Mouse (Mus musculus): Measurements from ENCODE around the gene Bet1l. TPM values are rescaled to one million over a fixed set of nuclear protein-coding genes. Genes with fewer than 3 reads are reported as not detected.

The Bet1l gene
- polyA plus RNA-seq, 1 experiment from 2014 or later, result 42.4 TPM

- WGBS, result 89% methylated on average over 13 of the region's 13 CpGs
- no peaks in the 10 kb centered on the region for H3K27me3 ChIP-seq (replicated peaks; ENCODE audit: control insufficient read depth, insufficient read depth, low read length)
- TF ChIP-seq CTCF (IDR thresholded peaks at IDR 0.05; ENCODE audit: low read depth), result no peak
- no peak overlapping the region for H3K27ac ChIP-seq (ENCODE audit: low read depth, low read length)
- H3K4me3 ChIP-seq (ENCODE audit: low read depth, low read length), result no peak overlapping the region
- no peak for ATAC-seq
- H3K36me3 ChIP-seq (ENCODE audit: control insufficient read depth, insufficient read depth), result no peaks in the 10 kb centered on the region
- H3K4me2 ChIP-seq (replicated peaks; ENCODE audit: low read depth), result no peak overlapping the region
- no peaks in the 10 kb centered on the region for H3K4me1 ChIP-seq (replicated peaks; ENCODE audit: control insufficient read depth, insufficient read depth, low read length)
- H3K9ac ChIP-seq (ENCODE audit: low read depth, low read length), result no peak overlapping the region
- no peaks in the 10 kb centered on the region for H3K9me3 ChIP-seq (ENCODE audit: control insufficient read depth)
Observed at GRCm38 (mm10) chr7:140811714-140812113, 45.7 kb downstream of the Bet1l start.

GRCm38 (mm10) chr7:140810496-140810895 is 46.9 kb downstream of the Bet1l start:
- no peak for ATAC-seq
- H3K4me1 ChIP-seq (replicated peaks; ENCODE audit: control insufficient read depth, insufficient read depth, low read length), result no peaks in the 10 kb centered on the region
- no peak overlapping the region for H3K4me2 ChIP-seq (replicated peaks; ENCODE audit: low read depth)
- no peak overlapping the region for H3K9ac ChIP-seq (ENCODE audit: low read depth, low read length)
- TF ChIP-seq CTCF (IDR thresholded peaks at IDR 0.05; ENCODE audit: low read depth), result peak; percentile 40
- H3K4me3 ChIP-seq (ENCODE audit: low read depth, low read length), result no peak overlapping the region
- no peaks in the 10 kb centered on the region for H3K27me3 ChIP-seq (replicated peaks; ENCODE audit: control insufficient read depth, insufficient read depth, low read length)
- no peaks in the 10 kb centered on the region for H3K36me3 ChIP-seq (ENCODE audit: control insufficient read depth, insufficient read depth)
- 92% methylated on average over 6 of the region's 6 CpGs for WGBS
- H3K27ac ChIP-seq (ENCODE audit: low read depth, low read length), result no peak overlapping the region
- no peaks in the 10 kb centered on the region for H3K9me3 ChIP-seq (ENCODE audit: control insufficient read depth)

DNA sequence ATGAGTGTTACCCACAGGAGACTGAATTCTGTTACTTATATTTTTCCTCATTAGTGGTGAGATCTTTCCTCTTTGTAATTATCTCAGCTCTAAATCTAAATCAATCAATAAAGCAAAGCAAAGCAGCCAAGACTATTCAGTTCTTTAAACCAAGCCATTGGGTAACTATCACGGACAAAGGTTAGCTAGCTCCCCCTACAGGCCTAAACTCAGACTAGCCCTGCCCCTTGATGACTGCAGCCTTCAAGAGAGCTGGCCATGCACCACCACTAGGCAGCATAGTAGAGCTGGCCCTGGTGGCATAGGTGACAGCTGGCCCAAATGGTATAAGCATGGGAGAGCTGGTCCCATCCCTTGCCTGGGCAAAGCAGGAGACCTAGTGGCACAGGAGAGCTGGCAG is 51.7 kb downstream of the Bet1l start:
- TF ChIP-seq CTCF (IDR thresholded peaks at IDR 0.05; ENCODE audit: low read depth), result peak; percentile 79
- Histone ChIP-seq H3K4me2 (replicated peaks; ENCODE audit: low read depth) (no peak overlapping the region), H3K27me3 (replicated peaks; ENCODE audit: control insufficient read depth, insufficient read depth, low read length) (no peaks in the 10 kb centered on the region), H3K36me3 (ENCODE audit: control insufficient read depth, insufficient read depth) (no peaks in the 10 kb centered on the region), H3K9ac (ENCODE audit: low read depth, low read length) (no peak overlapping the region), H3K27ac (ENCODE audit: low read depth, low read length) (no peak overlapping the region), H3K9me3 (ENCODE audit: control insufficient read depth) (no peaks in the 10 kb centered on the region), H3K4me1 (replicated peaks; ENCODE audit: control insufficient read depth, insufficient read depth, low read length) (no peaks in the 10 kb centered on the region), H3K4me3 (ENCODE audit: low read depth, low read length) (no peak overlapping the region)
- WGBS, result 24% methylated on average over 1 of the region's 1 CpGs
- peak; percentile 25; the same call in 1 of the 2 replicates for ATAC-seq

Other genes with a start within 250 kb of the Bet1l start
- not detected in 2 replicates for gene Olfr61, start 228.6 kb downstream of the Bet1l start, polyA plus RNA-seq (2015; fragmentation: Nextera tagmentation; extraction: Ambion mirVana)
- not detected in 2 replicates for gene Olfr53, start 211.1 kb downstream of the Bet1l start, polyA plus RNA-seq (2015; fragmentation: Nextera tagmentation; extraction: Ambion mirVana)
- not detected in 2 replicates for gene Olfr539, start 197.6 kb downstream of the Bet1l start, polyA plus RNA-seq (2015; fragmentation: Nextera tagmentation; extraction: Ambion mirVana)
- not detected in 2 replicates for gene Olfr45, start 175.6 kb downstream of the Bet1l start, polyA plus RNA-seq (2015; fragmentation: Nextera tagmentation; extraction: Ambion mirVana)
- not detected in 2 replicates for gene Olfr541, start 160.3 kb downstream of the Bet1l start, polyA plus RNA-seq (2015; fragmentation: Nextera tagmentation; extraction: Ambion mirVana)
- gene Cyp2e1, start 93.8 kb downstream of the Bet1l start, polyA plus RNA-seq (2015; fragmentation: Nextera tagmentation; extraction: Ambion mirVana), result not detected in 2 replicates
- 0.18 and 0.30 TPM in 2 replicates for gene Syce1, start 69.7 kb downstream of the Bet1l start, polyA plus RNA-seq (2015; fragmentation: Nextera tagmentation; extraction: Ambion mirVana)
- gene Zfp941, start 35.4 kb downstream of the Bet1l start, polyA plus RNA-seq (2015; fragmentation: Nextera tagmentation; extraction: Ambion mirVana), result 0.59 and 0.76 TPM in 2 replicates
- 52.2 and 55.3 TPM in 2 replicates for gene Urah, start 22.6 kb downstream of the Bet1l start, polyA plus RNA-seq (2015; fragmentation: Nextera tagmentation; extraction: Ambion mirVana)
- not detected in 2 replicates for gene Scgb1c1, start 12.0 kb downstream of the Bet1l start, polyA plus RNA-seq (2015; fragmentation: Nextera tagmentation; extraction: Ambion mirVana)
- gene Odf3, start 9.8 kb downstream of the Bet1l start, polyA plus RNA-seq (2015; fragmentation: Nextera tagmentation; extraction: Ambion mirVana), result not detected in 2 replicates
- gene Gm45785, start 1.2 kb downstream of the Bet1l start, polyA plus RNA-seq (2015; fragmentation: Nextera tagmentation; extraction: Ambion mirVana), result not detected in 2 replicates
- 42.3 and 47.7 TPM in 2 replicates for gene Ric8a, start 620 bp downstream of the Bet1l start, polyA plus RNA-seq (2015; fragmentation: Nextera tagmentation; extraction: Ambion mirVana)
- 150 and 155 TPM in 2 replicates for gene Psmd13, start 24.4 kb upstream of the Bet1l start, polyA plus RNA-seq (2015; fragmentation: Nextera tagmentation; extraction: Ambion mirVana)
- 28.9 and 30.9 TPM in 2 replicates for gene Sirt3, start 24.7 kb upstream of the Bet1l start, polyA plus RNA-seq (2015; fragmentation: Nextera tagmentation; extraction: Ambion mirVana)
- 0.53 and 0.69 TPM in 2 replicates for gene Cox8b, start 42.9 kb upstream of the Bet1l start, polyA plus RNA-seq (2015; fragmentation: Nextera tagmentation; extraction: Ambion mirVana)
- 52.8 and 53.0 TPM in 2 replicates for gene Nlrp6, start 63.3 kb upstream of the Bet1l start, polyA plus RNA-seq (2015; fragmentation: Nextera tagmentation; extraction: Ambion mirVana)
- gene Pgghg, start 83.8 kb upstream of the Bet1l start, polyA plus RNA-seq (2015; fragmentation: Nextera tagmentation; extraction: Ambion mirVana), result 18.9 and 19.4 TPM in 2 replicates
- gene Ifitm5, start 92.7 kb upstream of the Bet1l start, polyA plus RNA-seq (2015; fragmentation: Nextera tagmentation; extraction: Ambion mirVana), result 0.34 and 0.75 TPM in 2 replicates
- 0.38 TPM in 1 of 2 replicates, not detected in the other for gene Gm45717, start 98.4 kb upstream of the Bet1l start, polyA plus RNA-seq (2015; fragmentation: Nextera tagmentation; extraction: Ambion mirVana)
- gene Ifitm2, start 98.4 kb upstream of the Bet1l start, polyA plus RNA-seq (2015; fragmentation: Nextera tagmentation; extraction: Ambion mirVana), result 686 and 738 TPM in 2 replicates
- 122 and 133 TPM in 2 replicates for gene Ifitm1, start 109.6 kb upstream of the Bet1l start, polyA plus RNA-seq (2015; fragmentation: Nextera tagmentation; extraction: Ambion mirVana)
- 324 and 334 TPM in 2 replicates for gene Ifitm3, start 153.2 kb upstream of the Bet1l start, polyA plus RNA-seq (2015; fragmentation: Nextera tagmentation; extraction: Ambion mirVana)
- 0.93 and 1.0 TPM in 2 replicates for gene Ifitm6, start 160.3 kb upstream of the Bet1l start, polyA plus RNA-seq (2015; fragmentation: Nextera tagmentation; extraction: Ambion mirVana)
- not detected in 2 replicates for gene Gm17387, start 171.6 kb upstream of the Bet1l start, polyA plus RNA-seq (2015; fragmentation: Nextera tagmentation; extraction: Ambion mirVana)
- gene B4galnt4, start 203.5 kb upstream of the Bet1l start, polyA plus RNA-seq (2015; fragmentation: Nextera tagmentation; extraction: Ambion mirVana), result 1.9 and 2.9 TPM in 2 replicates
- gene Pkp3, start 220.6 kb upstream of the Bet1l start, polyA plus RNA-seq (2015; fragmentation: Nextera tagmentation; extraction: Ambion mirVana), result 35.3 and 38.6 TPM in 2 replicates
- 42.1 and 43.2 TPM in 2 replicates for gene Sigirr, start 243.0 kb upstream of the Bet1l start, polyA plus RNA-seq (2015; fragmentation: Nextera tagmentation; extraction: Ambion mirVana)

Data from intestine, postnatal 0 days (tissue).